Mouse (Mus musculus) hindbrain, postnatal 0 days (tissue): Measurements from ENCODE around the gene Vwa8. TPM values are rescaled to one million over a fixed set of nuclear protein-coding genes. Genes with fewer than 3 reads are reported as not detected.
A peak's percentile ranks its signal among the peaks of the same experiment; 100 is the strongest.

Experiments used
- ATAC-seq: fragments of 200-750 bp; cut with Nextera tagmentation; 2 replicates; pipeline ENCODE4 v1.8.0; 2017; ENCODE audit warnings: mild to moderate bottlenecking, moderate TSS enrichment, moderate library complexity
- DNase-seq: peaks from one replicate; pipeline ENCODE4 v3.0.0-alpha.2; 2015; ENCODE audit warnings: low spot score
- H3K27ac ChIP-seq: fragments of 300-500 bp; sonication (generic); 2 replicates; pipeline ENCODE4 v1.5.1; 2014; ENCODE audit warnings: mild to moderate bottlenecking
- H3K27me3 ChIP-seq: fragments of 300-500 bp; sonication (generic); 2 replicates; pipeline ENCODE4 v1.6.1; 2014; ENCODE audit warnings: low read length, mixed read lengths; ENCODE audit not compliant: insufficient read depth
- H3K36me3 ChIP-seq: fragments of 300-500 bp; sonication (generic); 2 replicates; pipeline ENCODE4 v1.6.1; 2014; ENCODE audit warnings: low read length, mixed read lengths; ENCODE audit not compliant: insufficient read depth
- H3K4me1 ChIP-seq: fragments of 300-500 bp; sonication (generic); 2 replicates; pipeline ENCODE4 v1.6.1; 2014; ENCODE audit warnings: antibody characterized with exemption, low read length, mixed read lengths; ENCODE audit not compliant: insufficient read depth
- H3K4me2 ChIP-seq: fragments of 300-500 bp; sonication (generic); 2 replicates; pipeline ENCODE4 v1.6.1; 2014; ENCODE audit warnings: low read depth, mild to moderate bottlenecking, low read length, moderate library complexity, mixed read lengths
- H3K4me3 ChIP-seq: fragments of 300-500 bp; sonication (generic); 2 replicates; pipeline ENCODE4 v1.5.1; 2014; ENCODE audit warnings: low read length
- H3K9ac ChIP-seq: fragments of 300-500 bp; sonication (generic); replicated peaks from 2 replicates; pipeline ENCODE4 v1.6.1; 2014; ENCODE audit warnings: mild to moderate bottlenecking, low read length, moderate library complexity, mixed read lengths
- H3K9me3 ChIP-seq: fragments of 300-500 bp; sonication (generic); 2 replicates; pipeline ENCODE4 v1.6.1; 2016; ENCODE audit warnings: low read length, mixed read lengths
- CTCF ChIP-seq: IDR thresholded peaks from 2 replicates; pipeline ENCODE4 v1.5.1; 2016; ENCODE audit warnings: antibody characterized with exemption, control low read depth, low read depth
- WGBS: fragments of 180-500 bp; shearing (Covaris S2); extraction: QIAGEN DNeasy Blood & Tissue Kit; methylation state at CpG from one replicate; pipeline ENCODE4 v1.1.7; 2014; 5-methylcytosine and 5-hydroxymethylcytosine counted together
- polyA plus RNA-seq: library from polyadenylated mRNA; unstranded; fragments of >200 nt; fragmentation: Nextera tagmentation; extraction: Ambion mirVana; gene quantifications from 2 replicates; pipeline ENCODE4 v1.2.1, GENCODE M21; 2015
- total RNA-seq: library from RNA; depleted of rRNA; stranded (reverse); fragments of >200 nt; gene quantifications from 2 replicates; pipeline ENCODE4 v1.2.3, GENCODE M21; 2014

Gene Vwa8
- total and polyA plus RNA-seq, 2 experiments from 2014 or later, result 9.6 to 20.8 TPM

GRCm38 (mm10) chr14:79114526-79115383 is 265.9 kb downstream of the Vwa8 start:
- no peak for TF ChIP-seq CTCF
- 83% methylated on average over 11 of the region's 11 CpGs for WGBS
- no peak for DNase-seq

GRCm38 (mm10) chr14:79118457-79118856 is 269.6 kb downstream of the Vwa8 start:
- no peak for TF ChIP-seq CTCF
- H3K4me1 ChIP-seq, result no peaks in the 10 kb centered on the region
- no peaks in the 10 kb centered on the region for H3K36me3 ChIP-seq
- no peak for ATAC-seq
- no peak overlapping the region for H3K27ac ChIP-seq
- no peak overlapping the region for H3K9ac ChIP-seq
- no peaks in the 10 kb centered on the region for H3K27me3 ChIP-seq
- H3K4me3 ChIP-seq, result no peak overlapping the region
- no peak overlapping the region for H3K4me2 ChIP-seq
- DNase-seq, result no peak
- 90% methylated on average over 7 of the region's 7 CpGs for WGBS
- no peaks in the 10 kb centered on the region for H3K9me3 ChIP-seq

More at GRCm38 (mm10) chr14:79114526-79115383, 265.9 kb downstream of the Vwa8 start:
- Histone ChIP-seq H3K9me3 (no peaks in the 10 kb centered on the region), H3K4me3 (no peak overlapping the region), H3K9ac (no peak overlapping the region), H3K27ac (no peak overlapping the region), H3K27me3 (no peaks in the 10 kb centered on the region), H3K4me1 (no peaks in the 10 kb centered on the region), H3K36me3 (no peaks in the 10 kb centered on the region), H3K4me2 (no peak overlapping the region)
- ATAC-seq, result no peak

GRCm38 (mm10) chr14:79119354-79119753 is 270.5 kb downstream of the Vwa8 start:
- H3K36me3 ChIP-seq, result no peaks in the 10 kb centered on the region
- H3K27me3 ChIP-seq, result no peaks in the 10 kb centered on the region
- ATAC-seq, result no peak
- no peak for TF ChIP-seq CTCF
- WGBS, result 85% methylated on average over 9 of the region's 9 CpGs
- H3K9me3 ChIP-seq, result no peaks in the 10 kb centered on the region
- no peak overlapping the region for H3K9ac ChIP-seq
- H3K4me2 ChIP-seq, result no peak overlapping the region
- no peak for DNase-seq
- H3K27ac ChIP-seq, result no peak overlapping the region
- no peaks in the 10 kb centered on the region for H3K4me1 ChIP-seq
- no peak overlapping the region for H3K4me3 ChIP-seq

GRCm38 (mm10) chr14:79120681-79121080 is 271.8 kb downstream of the Vwa8 start:
- no peak overlapping the region for H3K27ac ChIP-seq
- H3K27me3 ChIP-seq, result no peaks in the 10 kb centered on the region
- H3K4me1 ChIP-seq, result no peaks in the 10 kb centered on the region
- no peaks in the 10 kb centered on the region for H3K36me3 ChIP-seq
- 85% methylated on average over 11 of the region's 11 CpGs for WGBS
- no peak overlapping the region for H3K4me2 ChIP-seq
- no peaks in the 10 kb centered on the region for H3K9me3 ChIP-seq
- no peak overlapping the region for H3K4me3 ChIP-seq
- ATAC-seq (no peak), DNase-seq (no peak)
- no peak overlapping the region for H3K9ac ChIP-seq
- TF ChIP-seq CTCF, result no peak

GRCm38 (mm10) chr14:79123466-79123865 is 274.6 kb downstream of the Vwa8 start:
- no peak overlapping the region for H3K4me2 ChIP-seq
- TF ChIP-seq CTCF, result no peak
- no peak overlapping the region for H3K27ac ChIP-seq
- H3K9me3 ChIP-seq, result no peaks in the 10 kb centered on the region
- H3K4me1 ChIP-seq, result no peaks in the 10 kb centered on the region
- H3K9ac ChIP-seq, result no peak overlapping the region
- DNase-seq (no peak), ATAC-seq (no peak)
- no peaks in the 10 kb centered on the region for H3K27me3 ChIP-seq
- H3K36me3 ChIP-seq, result no peaks in the 10 kb centered on the region
- 85% methylated on average over 8 of the region's 8 CpGs for WGBS
- no peak overlapping the region for H3K4me3 ChIP-seq

- Histone ChIP-seq H3K27ac (no peak overlapping the region), H3K4me2 (no peak overlapping the region), H3K27me3 (no peaks in the 10 kb centered on the region), H3K36me3 (no peaks in the 10 kb centered on the region), H3K4me3 (no peak overlapping the region), H3K9me3 (no peaks in the 10 kb centered on the region), H3K4me1 (no peaks in the 10 kb centered on the region), H3K9ac (no peak overlapping the region)
- ATAC-seq (peak; percentile 51; the same call in 1 of the 2 replicates), DNase-seq (peak; percentile 82)
- TF ChIP-seq CTCF, result peak; percentile 81
- 40% methylated on average over 5 of the region's 5 CpGs for WGBS
Observed at GRCm38 (mm10) chr14:79124643-79125042, 275.8 kb downstream of the Vwa8 start.

GRCm38 (mm10) chr14:79126176-79126575 is 277.3 kb downstream of the Vwa8 start:
- H3K9me3 ChIP-seq, result no peaks in the 10 kb centered on the region
- no peak overlapping the region for H3K27ac ChIP-seq
- H3K4me2 ChIP-seq, result no peak overlapping the region
- WGBS, result 81% methylated on average over 5 of the region's 5 CpGs
- ATAC-seq (no peak), DNase-seq (no peak)
- no peak for TF ChIP-seq CTCF
- H3K4me3 ChIP-seq, result no peak overlapping the region
- no peaks in the 10 kb centered on the region for H3K27me3 ChIP-seq
- no peak overlapping the region for H3K9ac ChIP-seq
- H3K4me1 ChIP-seq, result no peaks in the 10 kb centered on the region
- H3K36me3 ChIP-seq, result no peaks in the 10 kb centered on the region
